Mouse (Mus musculus) intestine, embryonic 16.5 days (tissue): ENCODE data around the gene Gm5565. TPM values are rescaled to one million over a fixed set of nuclear protein-coding genes. Genes with fewer than 3 reads are reported as not detected.

Source experiments
- polyA plus RNA-seq: library from polyadenylated mRNA; unstranded; fragments of >200 nt; fragmentation: Nextera tagmentation; extraction: Ambion mirVana; gene quantifications from 2 replicates; pipeline ENCODE4 v1.2.1, GENCODE M21; 2015

Gm5565 gene
- polyA plus RNA-seq, 1 experiment from 2014 or later: not detected

Other genes with a start within 250 kb of the Gm5565 start
- not detected in 2 replicates for gene Cyp3a25, start 150.9 kb downstream of the Gm5565 start, polyA plus RNA-seq
- not detected in 2 replicates for gene Cyp3a59, start 81.3 kb downstream of the Gm5565 start, polyA plus RNA-seq
- not detected in 2 replicates for gene Gm6309, start 10.2 kb upstream of the Gm5565 start, polyA plus RNA-seq
- gene 1700001J03Rik, start 24.8 kb upstream of the Gm5565 start, polyA plus RNA-seq: not detected in 2 replicates
- gene Rnf6, start 61.0 kb upstream of the Gm5565 start, polyA plus RNA-seq: 53.0 and 56.0 TPM in 2 replicates
- gene Cdk8, start 70.7 kb upstream of the Gm5565 start, polyA plus RNA-seq: 12.2 and 12.9 TPM in 2 replicates
- 1.2 and 1.3 TPM in 2 replicates for gene Wasf3, start 224.4 kb upstream of the Gm5565 start, polyA plus RNA-seq